35 mouse cellular contexts compared by ENCODE assay signal in genomic region chr6:128945564-128945963, GRCm38 (mm10). TPM values are rescaled to one million over a fixed set of nuclear protein-coding genes. Genes with fewer than 3 reads are reported as not detected.
"Had no signal": no experiment of that assay in that cellular context is flagged by ENCODE, and none has a peak within 500 bp of the region (broad histone marks: within the 10 kb centered on the region; RNA-seq: fewer than 3 reads in every experiment).

No protein-coding gene starts in this region.

- H3K4me1 ChIP-seq: heart, embryonic 10.5 days; heart, embryonic 12.5 days; hindbrain, embryonic 10.5 days; hindbrain, embryonic 13.5 days; hindbrain, embryonic 15.5 days; kidney, embryonic 15.5 days; limb, embryonic 10.5 days; limb, embryonic 12.5 days; liver, embryonic 13.5 days; liver, embryonic 15.5 days had no signal

- H3K9me3 ChIP-seq: hindbrain, embryonic 13.5 days; hindbrain, embryonic 15.5 days; limb, embryonic 10.5 days; liver, embryonic 13.5 days; liver, embryonic 15.5 days had no signal

- H3K9ac ChIP-seq: heart, embryonic 12.5 days; hindbrain, embryonic 13.5 days; hindbrain, embryonic 15.5 days; kidney, embryonic 15.5 days; limb, embryonic 12.5 days; liver, embryonic 13.5 days; liver, embryonic 15.5 days had no signal

- DNase-seq: gastrocnemius, adult 2 months; gastrocnemius, postnatal 14 days; gastrocnemius, postnatal 36 days; heart, adult 18-20 months; heart, postnatal 10 days; heart, postnatal 4 days; kidney, adult 11 months; kidney, adult 2 months; kidney, adult 9 months; kidney, postnatal 14 days; kidney, postnatal 36 days; liver; liver, embryonic 13.5 days had no signal

- H3K4me2 ChIP-seq: heart, embryonic 12.5 days; hindbrain, embryonic 13.5 days; hindbrain, embryonic 15.5 days; kidney, embryonic 15.5 days; limb, embryonic 12.5 days; liver, embryonic 11.5 days; liver, embryonic 13.5 days; liver, embryonic 15.5 days had no signal

- ATAC-seq: hindbrain, postnatal 0 days; intestine, embryonic 16.5 days had no signal

- H3K4me3 ChIP-seq: gastrocnemius, adult 2 months; heart, embryonic 10.5 days; heart, embryonic 12.5 days; hindbrain, embryonic 10.5 days; hindbrain, embryonic 13.5 days; hindbrain, embryonic 15.5 days; kidney, embryonic 15.5 days; limb, embryonic 10.5 days; limb, embryonic 12.5 days; liver, embryonic 13.5 days; liver, embryonic 15.5 days had no signal

- H3K27me3 ChIP-seq: heart, embryonic 12.5 days; hindbrain, embryonic 13.5 days; hindbrain, embryonic 15.5 days; kidney, embryonic 15.5 days; limb, embryonic 12.5 days; liver, embryonic 13.5 days; liver, embryonic 15.5 days had no signal

- H3K27ac ChIP-seq: gastrocnemius, adult 2 months; heart, embryonic 10.5 days; hindbrain, embryonic 10.5 days; hindbrain, embryonic 13.5 days; hindbrain, embryonic 15.5 days; hindbrain, postnatal 0 days; kidney, embryonic 15.5 days; kidney, postnatal 0 days; limb, embryonic 10.5 days; limb, embryonic 12.5 days; liver, embryonic 13.5 days; liver, embryonic 15.5 days had no signal

- H3K36me3 ChIP-seq: heart, embryonic 10.5 days; heart, embryonic 12.5 days; hindbrain, embryonic 10.5 days; hindbrain, embryonic 13.5 days; hindbrain, embryonic 15.5 days; kidney, embryonic 15.5 days; limb, embryonic 10.5 days; limb, embryonic 12.5 days; liver, embryonic 13.5 days; liver, embryonic 15.5 days had no signal

RNA-seq across cellular contexts. Expression of gene Clec2g, which starts 11.4 kb away (rescaled TPM):
- total RNA-seq: hindbrain, postnatal 0 days; layer of hippocampus, postnatal 10 days had no signal
- polyA plus RNA-seq: gonadal fat pad, adult 2 months; heart, embryonic 10.5 days; heart, embryonic 12.5 days; heart, embryonic 14.5 days; heart, embryonic 16.5 days; hindbrain, embryonic 10.5 days; hindbrain, embryonic 13.5 days; hindbrain, embryonic 15.5 days; hindbrain, postnatal 0 days; intestine, embryonic 14.5 days; intestine, embryonic 16.5 days; kidney, adult 2 months; kidney, embryonic 15.5 days; kidney, postnatal 0 days; large intestine, adult 2 months; limb, embryonic 10.5 days; limb, embryonic 12.5 days; liver, embryonic 11.5 days; liver, embryonic 13.5 days; liver, embryonic 15.5 days had no signal

RNA-seq across cellular contexts. Expression of gene BC035044, which starts 54.6 kb away (rescaled TPM):
- total RNA-seq: gastrocnemius, adult 2 months; gastrocnemius, postnatal 36 days; hindbrain, postnatal 0 days had no signal

RNA-seq across cellular contexts. Expression of gene Clec2i, which starts 58.2 kb away (rescaled TPM):
- total RNA-seq: gastrocnemius, adult 2 months; gastrocnemius, postnatal 14 days; heart, postnatal 4 days; hindbrain, postnatal 0 days; layer of hippocampus, adult 18-20 months; layer of hippocampus, postnatal 10 days; layer of hippocampus, postnatal 25 days; left cerebral cortex, postnatal 36 days had no signal
- polyA plus RNA-seq: heart, embryonic 10.5 days; heart, embryonic 12.5 days; hindbrain, embryonic 10.5 days; hindbrain, embryonic 13.5 days; hindbrain, embryonic 15.5 days; limb, embryonic 10.5 days; limb, embryonic 12.5 days; liver, embryonic 11.5 days had no signal
